Mouse (Mus musculus): ENCODE measurements at regions not wholly inside any gene's neighbourhood (a gene's known extent, or its start where the extent isn't known, plus 50 kb on each side); places are given as distances from the start of the nearest gene placed in this dataset.
A peak's percentile ranks its signal among the peaks of the same experiment; 100 is the strongest.

DNA sequence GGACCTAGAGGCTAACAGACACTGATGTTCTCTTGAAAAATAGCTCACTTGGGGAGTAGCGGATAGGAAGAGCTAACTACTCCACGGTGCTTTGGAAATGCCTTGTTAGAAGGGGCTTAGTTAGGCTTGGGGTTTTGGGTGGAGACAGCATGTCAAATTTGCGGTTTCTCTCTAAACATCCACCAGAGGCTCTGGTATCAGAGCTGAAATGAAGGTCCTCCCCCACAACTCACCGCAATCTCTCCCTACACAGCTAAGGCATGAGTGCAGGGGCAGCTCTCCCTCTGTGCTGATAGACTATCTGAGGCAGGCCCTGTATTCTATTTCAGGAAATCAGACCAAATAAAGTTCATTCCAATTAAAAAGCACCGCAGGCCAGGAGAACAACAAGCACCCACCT lies 259.1 kb upstream of the Prok2 start:
- no peak overlapping the region for H3K27ac ChIP-seq (replicated peaks)
- peaks cover 13% of the 10 kb centered on the region for H3K4me1 ChIP-seq (replicated peaks)
- 65% methylated on average over 5 of the region's 5 CpGs for WGBS
- H3K9me3 ChIP-seq, result no peaks in the 10 kb centered on the region
- peaks cover 67% of the 10 kb centered on the region for H3K27me3 ChIP-seq
- H3K4me3 ChIP-seq, result no peak overlapping the region
- H3K4me2 ChIP-seq, result no peak overlapping the region
- 0 out of 2 replicates have a peak overlapping the region, but pooled peaks have one; percentile 17 for H3K9ac ChIP-seq
- H3K36me3 ChIP-seq, result no peaks in the 10 kb centered on the region
- no peak for ATAC-seq (ENCODE audit: low read depth)

DNA sequence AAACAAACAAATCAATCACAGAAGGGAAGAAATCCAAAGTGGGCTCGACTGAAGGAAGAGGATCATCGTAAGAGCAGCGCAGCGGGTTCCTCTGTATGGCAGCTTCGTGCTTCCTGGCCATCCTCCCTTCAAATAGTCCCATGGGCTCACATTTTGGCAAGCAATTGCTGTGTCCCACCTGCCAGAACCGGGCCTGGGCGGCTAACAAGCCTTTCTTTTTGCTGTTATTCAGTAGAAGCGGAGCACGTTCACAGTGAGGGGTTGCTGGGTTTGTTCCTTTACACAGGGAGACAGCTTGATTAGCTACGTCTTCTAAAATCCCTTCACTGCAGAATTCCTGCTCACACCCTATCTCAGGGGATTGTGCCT lies 258.6 kb upstream of the Prok2 start:
- Histone ChIP-seq H3K4me3 (no peak overlapping the region), H3K36me3 (no peaks in the 10 kb centered on the region), H3K27me3 (peaks cover 70% of the 10 kb centered on the region), H3K9me3 (no peaks in the 10 kb centered on the region), H3K4me1 (replicated peaks) (peaks cover 13% of the 10 kb centered on the region), H3K27ac (replicated peaks) (no peak overlapping the region), H3K4me2 (no peak overlapping the region), H3K9ac (0 out of 2 replicates have a peak overlapping the region, but pooled peaks have one; percentile 17)
- ATAC-seq (ENCODE audit: low read depth), result no peak
- WGBS, result 26% methylated on average over 10 of the region's 10 CpGs

DNA sequence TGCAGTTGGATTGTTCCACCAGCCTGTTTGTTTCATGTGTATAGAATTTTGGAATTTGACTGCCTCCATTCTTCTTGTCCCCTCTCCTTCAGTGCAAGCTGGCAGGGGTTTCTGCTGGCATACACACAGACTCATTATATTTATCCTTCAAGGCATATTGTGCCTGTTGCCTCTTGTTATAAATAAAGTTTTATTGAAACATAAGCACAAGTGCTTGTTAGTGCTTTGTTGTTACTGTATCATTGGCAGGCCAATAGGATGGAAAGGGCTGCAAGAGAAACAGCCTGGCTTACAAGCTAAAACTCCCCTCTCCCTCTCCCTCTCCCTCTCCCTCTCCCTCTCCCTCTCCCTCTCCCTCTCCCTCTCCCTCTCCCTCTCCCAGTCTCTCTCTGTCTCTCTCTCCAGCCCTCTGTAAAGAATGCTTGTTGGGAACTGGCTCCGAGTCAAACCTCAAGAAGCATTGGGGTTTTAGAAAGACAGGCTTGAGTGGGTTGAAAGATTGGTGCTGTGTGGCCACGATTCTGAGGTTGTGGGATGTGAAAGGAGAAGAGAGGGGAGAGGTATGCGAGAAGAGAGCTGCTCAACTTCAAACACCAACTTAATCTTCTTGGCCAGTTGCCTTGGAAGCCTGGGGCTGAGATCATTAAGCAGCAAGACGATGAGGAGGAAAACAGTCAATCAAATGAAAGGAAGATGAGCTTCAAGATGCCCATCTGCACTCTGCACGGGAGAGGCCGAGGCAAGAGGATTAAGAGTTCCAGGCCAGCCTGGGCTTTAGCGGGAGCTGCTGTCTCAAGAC lies 258.1 kb upstream of the Prok2 start:
- H3K36me3 ChIP-seq, result no peaks in the 10 kb centered on the region
- H3K9me3 ChIP-seq, result no peaks in the 10 kb centered on the region
- no peak overlapping the region for H3K27ac ChIP-seq (replicated peaks)
- no peak for ATAC-seq (ENCODE audit: low read depth)
- H3K27me3 ChIP-seq, result peaks cover 72% of the 10 kb centered on the region
- no peak overlapping the region for H3K4me3 ChIP-seq
- no peak overlapping the region for H3K4me2 ChIP-seq
- 30% methylated on average over 7 of the region's 7 CpGs for WGBS
- H3K4me1 ChIP-seq (replicated peaks), result peaks cover 13% of the 10 kb centered on the region
- H3K9ac ChIP-seq, result 0 out of 2 replicates have a peak overlapping the region, but pooled peaks have one; percentile 17

GRCm38 (mm10) chr6:99979614-99980013 lies 253.4 kb upstream of the Prok2 start:
- H3K27me3 ChIP-seq, result peaks cover 37% of the 10 kb centered on the region
- 46% methylated on average over 5 of the region's 5 CpGs for WGBS
- ATAC-seq (ENCODE audit: low read depth), result no peak

DNA sequence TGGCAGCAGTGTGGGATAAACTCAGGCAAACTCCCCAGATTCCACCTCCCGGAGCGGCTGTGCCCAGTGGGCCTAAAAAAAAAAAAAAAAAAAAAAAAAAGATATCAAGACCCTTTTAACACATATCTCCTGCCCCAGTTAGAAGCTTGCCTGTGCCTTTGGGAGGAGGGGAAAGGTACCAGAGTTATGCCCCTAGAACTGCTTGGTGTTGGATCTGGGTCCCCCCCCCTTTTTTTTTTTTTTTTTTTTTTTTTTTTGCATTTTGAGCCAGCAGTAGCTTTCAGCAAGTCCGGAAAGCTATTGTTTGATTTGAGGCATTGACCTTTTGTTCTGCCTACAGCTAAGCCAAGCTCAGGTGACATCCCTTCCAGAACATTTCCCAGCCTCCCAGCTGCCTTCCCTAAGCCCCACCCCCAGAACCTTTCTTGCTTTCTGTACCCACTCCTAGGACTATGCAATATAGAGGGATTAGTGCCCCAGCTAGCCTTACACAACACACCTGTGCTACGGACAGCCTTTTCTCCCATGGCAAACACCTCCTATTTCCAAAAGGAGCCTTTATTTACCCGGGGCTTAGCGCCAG lies 252.1 kb upstream of the Prok2 start:
- ATAC-seq (ENCODE audit: low read depth), result no peak
- no peak overlapping the region for H3K27ac ChIP-seq (replicated peaks)
- H3K9me3 ChIP-seq, result no peaks in the 10 kb centered on the region
- H3K4me1 ChIP-seq (replicated peaks), result peaks cover 6% of the 10 kb centered on the region
- H3K4me3 ChIP-seq, result no peak overlapping the region
- H3K36me3 ChIP-seq, result no peaks in the 10 kb centered on the region
- H3K27me3 ChIP-seq, result peaks cover 28% of the 10 kb centered on the region
- no peak overlapping the region for H3K4me2 ChIP-seq
- 82% methylated on average over 6 of the region's 6 CpGs for WGBS
- H3K9ac ChIP-seq, result no peak overlapping the region

More at GRCm38 (mm10) chr6:99979614-99980013, 253.4 kb upstream of the Prok2 start:
- H3K9me3 ChIP-seq, result no peaks in the 10 kb centered on the region
- no peak overlapping the region for H3K4me2 ChIP-seq
- no peaks in the 10 kb centered on the region for H3K36me3 ChIP-seq
- no peak overlapping the region for H3K9ac ChIP-seq
- peaks cover 3% of the 10 kb centered on the region for H3K4me1 ChIP-seq (replicated peaks)
- H3K4me3 ChIP-seq, result no peak overlapping the region
- no peak overlapping the region for H3K27ac ChIP-seq (replicated peaks)

GRCm38 (mm10) chr6:99976144-99976543 lies 250.0 kb upstream of the Prok2 start:
- no peaks in the 10 kb centered on the region for H3K36me3 ChIP-seq
- ATAC-seq (ENCODE audit: low read depth), result no peak
- H3K27ac ChIP-seq (replicated peaks), result no peak overlapping the region
- H3K27me3 ChIP-seq, result peaks cover 22% of the 10 kb centered on the region
- H3K9ac ChIP-seq, result no peak overlapping the region
- H3K4me2 ChIP-seq, result no peak overlapping the region
- H3K4me1 ChIP-seq (replicated peaks), result peaks cover 15% of the 10 kb centered on the region
- no peak overlapping the region for H3K4me3 ChIP-seq
- 70% methylated on average over 5 of the region's 5 CpGs for WGBS
- no peaks in the 10 kb centered on the region for H3K9me3 ChIP-seq

DNA sequence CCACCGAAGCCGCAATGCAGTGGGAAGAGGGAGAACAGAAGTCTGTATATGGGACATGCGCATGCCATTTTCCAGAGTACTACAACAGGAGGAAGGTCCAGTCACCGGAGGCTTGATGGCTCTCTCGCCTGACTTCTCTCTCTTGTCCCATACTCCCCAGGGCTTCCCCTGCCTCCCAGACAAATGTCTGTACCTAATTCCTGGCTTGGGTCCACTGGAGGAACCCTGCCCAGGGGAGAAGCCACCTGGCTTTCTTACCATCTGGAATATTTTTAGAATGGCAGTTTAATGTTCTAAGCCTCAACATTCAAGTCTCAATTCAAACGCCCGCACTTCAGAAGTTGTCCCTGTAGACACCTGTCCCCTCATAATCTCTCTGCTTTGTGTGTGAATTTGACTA lies 249.3 kb upstream of the Prok2 start:
- H3K4me3 ChIP-seq, result no peak overlapping the region
- no peak for ATAC-seq (ENCODE audit: low read depth)
- H3K36me3 ChIP-seq, result no peaks in the 10 kb centered on the region
- H3K27me3 ChIP-seq, result peaks cover 22% of the 10 kb centered on the region
- peaks cover 21% of the 10 kb centered on the region for H3K4me1 ChIP-seq (replicated peaks)
- 82% methylated on average over 7 of the region's 7 CpGs for WGBS
- no peak overlapping the region for H3K9ac ChIP-seq
- H3K27ac ChIP-seq (replicated peaks), result no peak overlapping the region
- no peaks in the 10 kb centered on the region for H3K9me3 ChIP-seq
- H3K4me2 ChIP-seq, result no peak overlapping the region

- Histone ChIP-seq H3K4me2 (no peak overlapping the region), H3K9me3 (no peaks in the 10 kb centered on the region), H3K9ac (no peak overlapping the region), H3K4me1 (replicated peaks) (peaks cover 23% of the 10 kb centered on the region), H3K36me3 (no peaks in the 10 kb centered on the region), H3K4me3 (no peak overlapping the region), H3K27ac (replicated peaks) (no peak overlapping the region), H3K27me3 (peaks cover 19% of the 10 kb centered on the region)
- no peak for ATAC-seq (ENCODE audit: low read depth)
- WGBS, result 85% methylated on average over 4 of the region's 4 CpGs
These were observed 248.3 kb upstream of the Prok2 start for GRCm38 (mm10) chr6:99974464-99974863.

GRCm38 (mm10) chr6:99971376-99971775 lies 245.2 kb upstream of the Prok2 start:
- Histone ChIP-seq H3K27me3 (peaks cover 14% of the 10 kb centered on the region), H3K4me2 (no peak overlapping the region), H3K36me3 (no peaks in the 10 kb centered on the region), H3K27ac (replicated peaks) (0 out of 2 replicates have a peak overlapping the region, but pooled peaks have one; percentile 14), H3K9me3 (no peaks in the 10 kb centered on the region), H3K4me3 (no peak overlapping the region), H3K9ac (no peak overlapping the region), H3K4me1 (replicated peaks) (peaks cover 39% of the 10 kb centered on the region)
- 30% methylated on average over 9 of the region's 9 CpGs for WGBS
- ATAC-seq (ENCODE audit: low read depth), result peak; percentile 41; the same call in 1 of the 2 replicates

DNA sequence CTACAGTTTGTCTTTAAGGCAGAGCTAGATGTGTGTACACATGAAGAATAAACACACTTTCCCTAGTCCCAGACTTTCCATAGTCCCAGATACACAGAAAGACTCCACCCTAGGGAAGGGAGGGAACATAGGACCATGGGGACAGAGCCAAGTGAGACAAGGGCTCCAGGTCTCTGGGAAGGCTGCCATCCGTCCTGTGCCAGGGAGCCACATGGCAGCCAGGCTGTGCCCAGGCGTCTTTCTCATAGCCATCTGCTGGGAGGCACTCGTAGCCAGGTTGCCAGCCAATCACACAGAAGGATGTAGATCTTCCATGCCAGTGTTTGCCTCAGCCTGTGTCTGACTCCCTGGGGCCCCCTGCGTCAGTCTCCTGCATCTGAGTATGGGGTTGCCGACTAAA lies 242.7 kb upstream of the Prok2 start:
- no peak overlapping the region for H3K27ac ChIP-seq (replicated peaks)
- WGBS, result 40% methylated on average over 5 of the region's 5 CpGs
- no peak overlapping the region for H3K4me3 ChIP-seq
- peaks cover 39% of the 10 kb centered on the region for H3K4me1 ChIP-seq (replicated peaks)
- peaks cover 11% of the 10 kb centered on the region; the same call in 1 of the 2 replicates for H3K9me3 ChIP-seq
- H3K9ac ChIP-seq, result no peak overlapping the region
- peak; percentile 85 for ATAC-seq (ENCODE audit: low read depth)
- H3K36me3 ChIP-seq, result no peaks in the 10 kb centered on the region
- no peak overlapping the region for H3K4me2 ChIP-seq
- 0 out of 2 replicates have a peak, but pooled peaks cover 11% of the 10 kb centered on the region for H3K27me3 ChIP-seq

GRCm38 (mm10) chr6:99967465-99967864 lies 241.3 kb upstream of the Prok2 start:
- H3K36me3 ChIP-seq, result no peaks in the 10 kb centered on the region
- peaks cover 11% of the 10 kb centered on the region; the same call in 1 of the 2 replicates for H3K9me3 ChIP-seq
- no peak overlapping the region for H3K4me3 ChIP-seq
- H3K9ac ChIP-seq, result no peak overlapping the region
- no peak overlapping the region for H3K27ac ChIP-seq (replicated peaks)
- no peak overlapping the region for H3K4me2 ChIP-seq
- H3K27me3 ChIP-seq, result 0 out of 2 replicates have a peak, but pooled peaks cover 2% of the 10 kb centered on the region
- ATAC-seq (ENCODE audit: low read depth), result no peak
- 74% methylated on average over 6 of the region's 6 CpGs for WGBS
- peaks cover 30% of the 10 kb centered on the region for H3K4me1 ChIP-seq (replicated peaks)

DNA sequence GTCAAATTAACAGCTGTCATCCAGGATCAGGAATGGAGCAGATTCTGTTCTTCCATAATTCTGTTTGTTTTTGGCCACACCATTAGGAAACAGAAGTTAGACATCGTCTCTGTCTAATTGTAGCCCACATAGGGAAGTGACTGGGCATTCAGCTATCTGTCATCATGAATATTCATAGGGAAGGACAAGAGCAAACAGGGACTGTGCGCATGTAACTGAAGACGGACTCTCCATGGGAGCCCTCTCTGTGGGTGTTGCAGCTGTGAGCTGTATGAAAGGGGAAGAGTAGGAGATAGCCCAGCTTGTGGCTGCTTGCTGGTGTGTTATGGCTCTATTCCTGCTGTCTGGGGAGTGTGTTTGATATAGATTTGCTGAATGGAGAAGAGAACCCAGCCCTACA lies 238.3 kb upstream of the Prok2 start:
- no peak overlapping the region for H3K4me2 ChIP-seq
- no peak overlapping the region for H3K4me3 ChIP-seq
- ATAC-seq (ENCODE audit: low read depth), result no peak
- peaks cover 6% of the 10 kb centered on the region for H3K27me3 ChIP-seq
- H3K4me1 ChIP-seq (replicated peaks), result peaks cover 21% of the 10 kb centered on the region; the same call in 1 of the 2 replicates
- H3K27ac ChIP-seq (replicated peaks), result no peak overlapping the region
- no peaks in the 10 kb centered on the region for H3K36me3 ChIP-seq
- H3K9me3 ChIP-seq, result peaks cover 11% of the 10 kb centered on the region; the same call in 1 of the 2 replicates
- H3K9ac ChIP-seq, result no peak overlapping the region
- 47% methylated on average over 3 of the region's 3 CpGs for WGBS

Measured in neural tube, embryonic 13.5 days (tissue).